ENCODE assay signal across 8 mouse cellular contexts in the genomic region with DNA sequence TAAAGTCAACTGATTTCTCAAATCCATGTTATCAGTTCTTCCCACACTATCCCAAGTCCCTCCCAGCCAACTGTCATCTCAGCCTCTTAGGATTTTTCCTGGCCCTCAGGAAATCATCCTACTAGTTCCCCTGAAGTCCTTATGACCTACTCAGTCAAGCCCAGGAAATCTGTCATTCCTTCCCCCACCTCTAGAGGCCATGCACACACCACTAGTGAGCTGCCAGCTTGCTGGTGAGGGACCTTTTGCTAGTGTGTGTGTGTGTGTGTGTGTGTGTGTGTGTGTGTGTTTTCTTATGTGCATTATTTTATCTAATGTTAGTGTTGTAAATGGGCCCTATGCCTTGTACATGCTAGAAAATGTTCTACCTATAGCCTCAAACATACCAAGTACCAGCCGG. TPM values are rescaled to one million over a fixed set of nuclear protein-coding genes. Genes with fewer than 3 reads are reported as not detected.
A peak's percentile ranks its signal among the peaks of the same experiment; 100 is the strongest.
DNase-seq lines count a peak whose midpoint lies in the region; ATAC-seq lines count a peak whose summit lies in the region.

No protein-coding gene starts in this region.

- 0 out of 2 replicates have a peak, but pooled peaks have one; percentile 34 for ATAC-seq in monocyte, adult 5-6 weeks (replicated peaks; ENCODE audit: insufficient number of reproducible peaks, low FRiP score, low TSS enrichment, poor library complexity, severe bottlenecking)

- peak; percentile 35 to 79 for DNase-seq in adrenal gland, adult (ENCODE audit: inconsistent age in 2 of 2, low spot score in 1 of 2)
- no peak for DNase-seq in adrenal gland, adult 18-20 months (ENCODE audit: low spot score in 2 of 2)
- DNase-seq in left cerebral cortex, adult 18-20 months (ENCODE audit: low spot score in 2 of 2) = peak; percentile 40 to 41
- DNase-seq in left cerebral cortex, adult 8-10 months (ENCODE audit: low spot score in 2 of 2) = no peak
- peak; percentile 59 for DNase-seq in adrenal gland, postnatal 36 days
- peak; percentile 65 for DNase-seq in kidney, postnatal 14 days
- no peak for DNase-seq in ovary, adult 18-20 months (ENCODE audit: low spot score)

RNA-seq across cellular contexts. Expression of a gene that starts 2.3 kb away (rescaled TPM):
- total RNA-seq in adrenal gland, adult 18-20 months (2021) = under 1 TPM in 1 of 2 experiments, not detected in 1; 0.70 TPM
- 1 to 10 TPM; 2.4 to 3.9 TPM for total RNA-seq in left cerebral cortex, adult 18-20 months (2021)
- total RNA-seq in left cerebral cortex, adult 8-10 months (2022) = 1 to 10 TPM; 1.8 to 2.7 (median 2.4) TPM
- 1 to 10 TPM in 1 of 2 experiments, under 1 TPM in 1; 0.66 to 1.7 TPM for total RNA-seq in adrenal gland, postnatal 36 days (2021)
- 0.53 to 2.7 TPM (median 1.5 TPM) in 3 replicates for total RNA-seq in monocyte, adult 5-6 weeks (2017)

RNA-seq across cellular contexts. Expression of a gene that starts 4.9 kb away (rescaled TPM):
- total RNA-seq in adrenal gland, adult 18-20 months (2021) = 10 to 100 TPM; 33.4 to 41.0 TPM
- 10 to 100 TPM; 28.1 to 30.8 TPM for total RNA-seq in left cerebral cortex, adult 18-20 months (2021)
- 10 to 100 TPM; 11.3 to 23.7 (median 17.9) TPM for total RNA-seq in left cerebral cortex, adult 8-10 months (2022)
- total RNA-seq in adrenal gland, postnatal 36 days (2021) = 10 to 100 TPM; 28.2 to 29.8 TPM
- total RNA-seq in monocyte, adult 5-6 weeks (2017) = 39.0 to 54.2 TPM (median 52.4 TPM) in 3 replicates

RNA-seq across cellular contexts. Expression of a gene that starts 16.2 kb away (rescaled TPM):
- total RNA-seq in adrenal gland, adult 18-20 months (2021) = 10 to 100 TPM; 71.7 to 90.4 TPM
- 10 to 100 TPM; 83.6 to 84.8 TPM for total RNA-seq in left cerebral cortex, adult 18-20 months (2021)
- 10 to 100 TPM; 70.7 to 86.3 (median 81.6) TPM for total RNA-seq in left cerebral cortex, adult 8-10 months (2022)
- total RNA-seq in adrenal gland, postnatal 36 days (2021) = 10 to 100 TPM; 83.4 to 97.0 TPM
- 116 to 187 TPM (median 132 TPM) in 3 replicates for total RNA-seq in monocyte, adult 5-6 weeks (2017)

RNA-seq across cellular contexts. Expression of a gene that starts 17.1 kb away (rescaled TPM):
- total RNA-seq in adrenal gland, adult 18-20 months (2021) = 1 to 10 TPM; 2.4 to 6.4 TPM
- 10 to 100 TPM; 23.7 to 26.4 TPM for total RNA-seq in left cerebral cortex, adult 18-20 months (2021)
- total RNA-seq in left cerebral cortex, adult 8-10 months (2022) = 10 to 100 TPM; 21.9 to 27.3 (median 24.6) TPM
- total RNA-seq in adrenal gland, postnatal 36 days (2021) = 1 to 10 TPM; 3.7 to 6.9 TPM
- 0.96 to 1.5 TPM (median 1.2 TPM) in 3 replicates for total RNA-seq in monocyte, adult 5-6 weeks (2017)

RNA-seq across cellular contexts. Expression of a gene that starts 19.7 kb away (rescaled TPM):
- under 1 TPM in 1 of 2 experiments, not detected in 1; 0.16 TPM for total RNA-seq in adrenal gland, adult 18-20 months (2021)
- 1 to 10 TPM; 1.6 to 4.4 TPM for total RNA-seq in left cerebral cortex, adult 18-20 months (2021)
- 1 to 10 TPM; 1.8 to 7.6 (median 2.9) TPM for total RNA-seq in left cerebral cortex, adult 8-10 months (2022)
- under 1 TPM; 0.33 to 0.43 TPM for total RNA-seq in adrenal gland, postnatal 36 days (2021)
- 0.19 to 0.53 TPM in 2 of 3 replicates, not detected in the other for total RNA-seq in monocyte, adult 5-6 weeks (2017)

Comparison
In these comparisons a context has a peak if more than half of its experiments do, and no peak if none do; other contexts are left out.
1. DNase-seq: peak in adrenal gland, adult (2 of 2), left cerebral cortex, adult 18-20 months (2 of 2), adrenal gland, postnatal 36 days (2 of 2) and kidney, postnatal 14 days (single experiment); none in adrenal gland, adult 18-20 months (0 of 2), left cerebral cortex, adult 8-10 months (0 of 2) and ovary, adult 18-20 months (single experiment).